Mouse (Mus musculus): ENCODE measurements around the gene Nudt4. TPM values are rescaled to one million over a fixed set of nuclear protein-coding genes. Genes with fewer than 3 reads are reported as not detected.

The Nudt4 gene
- total RNA-seq (2023), result 26.4 TPM

DNA sequence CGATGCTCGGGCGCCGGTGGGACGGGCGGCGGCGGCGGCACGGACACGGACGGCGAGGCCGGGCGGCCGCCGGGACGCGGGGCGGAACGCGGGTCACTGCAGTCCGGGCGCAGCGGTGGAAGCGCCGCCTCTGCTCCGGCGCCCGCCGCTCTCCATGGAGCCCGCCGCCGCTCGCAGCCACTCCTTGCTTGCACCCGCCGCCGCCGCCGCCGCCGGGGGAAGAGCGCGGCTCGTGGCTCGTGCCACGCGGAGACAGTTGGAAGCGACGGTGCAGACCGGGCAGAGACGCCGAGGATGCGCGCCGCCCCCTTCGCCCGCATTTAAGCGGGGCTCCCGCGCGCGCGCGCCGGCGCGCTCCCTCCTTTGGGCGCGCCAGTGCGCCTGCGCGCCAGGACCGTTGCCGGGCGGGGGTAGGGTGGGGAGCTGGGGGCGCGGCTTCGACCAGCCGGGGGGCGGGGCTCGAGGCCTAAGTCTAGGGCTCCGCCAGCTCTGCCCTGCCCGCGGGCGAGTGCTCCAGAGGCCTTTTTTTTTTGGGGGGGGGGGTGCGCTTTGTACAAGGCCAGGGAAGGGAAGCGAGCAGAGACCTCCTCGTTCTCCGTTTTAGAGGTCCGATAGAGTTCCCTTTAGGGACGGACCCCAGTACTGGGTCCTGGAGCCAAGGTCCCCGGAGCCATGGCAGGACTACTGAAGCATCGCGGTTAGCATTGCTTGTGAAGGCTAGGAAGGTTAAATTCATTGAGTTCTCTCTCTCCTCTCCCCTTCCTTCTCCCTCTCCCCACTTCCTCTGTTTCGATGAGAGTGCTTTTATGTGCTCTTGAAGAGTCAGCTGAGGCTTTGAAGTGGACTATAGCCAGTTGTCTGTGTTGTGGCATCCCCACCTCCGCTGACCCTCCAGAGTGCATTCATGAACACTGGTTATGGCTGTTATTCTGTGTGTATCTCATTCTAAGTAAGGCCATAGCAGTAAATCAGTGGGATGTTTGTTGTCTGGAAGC is at the start of gene Nudt4:
Nudt4 (minus strand) TSS at position 296 of the 995 bp plus-strand sequence.

GRCm38 (mm10) chr10:95514656-95515292 is 49.2 kb downstream of the Nudt4 start, which contains the start of gene Ube2n:
Gene Ube2n, plus strand, starts transcription at chr10:95515145.

GRCm38 (mm10) chr10:95501463-95502081 is 62.4 kb downstream of the Nudt4 start, which contains the start of gene Mrpl42:
Gene Mrpl42, minus strand, starts transcription at chr10:95501940.

Other genes with a start within 250 kb of the Nudt4 start
- 22.7 TPM for gene Cradd, start 240.0 kb downstream of the Nudt4 start, total RNA-seq (2023)
- gene Socs2, start 147.0 kb downstream of the Nudt4 start, total RNA-seq (2023), result 1.4 TPM
- 42.0 TPM for gene Mrpl42, start 62.2 kb downstream of the Nudt4 start, total RNA-seq (2023)
- gene Ube2n, start 49.0 kb downstream of the Nudt4 start, total RNA-seq (2023), result 118 TPM
- not detected for gene Anapc15-ps, start 109.3 kb upstream of the Nudt4 start, total RNA-seq (2023)